Mouse (Mus musculus) embryonic facial prominence, embryonic 10.5 days (tissue): Measurements from ENCODE around the gene Kif13a. TPM values are rescaled to one million over a fixed set of nuclear protein-coding genes. Genes with fewer than 3 reads are reported as not detected.

ENCODE experiments used
- polyA plus RNA-seq: library from polyadenylated mRNA; unstranded; fragments of >200 nt; fragmentation: Nextera tagmentation; extraction: Ambion mirVana; gene quantifications from 2 replicates; pipeline ENCODE4 v1.2.1, GENCODE M21; 2016

The Kif13a gene
- polyA plus RNA-seq, 1 experiment from 2014 or later, result 17.0 TPM

Other genes starting within 250 kb of the Kif13a start
- gene Nup153, start 201.9 kb downstream of the Kif13a start, polyA plus RNA-seq, result 34.3 and 36.9 TPM in 2 replicates
- gene Nhlrc1, start 85.0 kb upstream of the Kif13a start, polyA plus RNA-seq, result 2.0 and 3.0 TPM in 2 replicates
- 14.2 and 14.5 TPM in 2 replicates for gene Kdm1b, start 113.6 kb upstream of the Kif13a start, polyA plus RNA-seq
- gene Tpmt, start 114.9 kb upstream of the Kif13a start, polyA plus RNA-seq, result 30.0 and 32.3 TPM in 2 replicates
- gene Dek, start 176.3 kb upstream of the Kif13a start, polyA plus RNA-seq, result 340 and 346 TPM in 2 replicates
- gene Rnf144b, start 192.8 kb upstream of the Kif13a start, polyA plus RNA-seq, result 0.79 and 0.90 TPM in 2 replicates